Mouse (Mus musculus) adrenal gland, postnatal 10 days (tissue): ENCODE results near the gene H2al1j. TPM values are rescaled to one million over a fixed set of nuclear protein-coding genes. Genes with fewer than 3 reads are reported as not detected.

ENCODE experiments used
- total RNA-seq, 2 experiments: library from RNA; stranded (reverse); gene quantifications; 2 replicates each; pipeline ENCODE4 v1.2.3; 2021

The H2al1j gene
- total RNA-seq, 2 experiments from 2014 or later: not detected

Other genes with a start within 250 kb of the H2al1j start
- gene H2al1a, start 28.6 kb upstream of the H2al1j start, total RNA-seq: not detected
- gene H2al1b, start 25.4 kb upstream of the H2al1j start, total RNA-seq: not detected
- gene H2al1c, start 22.2 kb upstream of the H2al1j start, total RNA-seq: not detected
- gene H2al1d, start 19.0 kb upstream of the H2al1j start, total RNA-seq: not detected
- not detected for gene H2al1e, start 15.9 kb upstream of the H2al1j start, total RNA-seq
- not detected for gene H2al1f, start 12.7 kb upstream of the H2al1j start, total RNA-seq
- not detected for gene H2al1g, start 9.6 kb upstream of the H2al1j start, total RNA-seq
- not detected for gene H2al1h, start 6.3 kb upstream of the H2al1j start, total RNA-seq
- gene H2al1i, start 3.2 kb upstream of the H2al1j start, total RNA-seq: not detected